Mouse (Mus musculus) small intestine, adult 2 months (tissue): ENCODE data around the gene Arfgef3. TPM values are rescaled to one million over a fixed set of nuclear protein-coding genes. Genes with fewer than 3 reads are reported as not detected.
"Not testable (repeated sequence)": the region's sequence is repeated elsewhere in the genome, so short reads cannot be mapped to it uniquely, and the experiment has no call there.

Source experiments
- H3K27ac ChIP-seq: fragments of 200-500 bp; 2 replicates; pipeline ENCODE4 v1.5.1; 2012; ENCODE audit warnings: low read depth, low read length, control low read depth, inconsistent platforms; ENCODE audit not compliant: insufficient read depth
- H3K27me3 ChIP-seq: fragments of 200-500 bp; 2 replicates; pipeline ENCODE4 v1.6.1; 2012; ENCODE audit warnings: mild to moderate bottlenecking, moderate library complexity, low read length, inconsistent platforms; ENCODE audit not compliant: control insufficient read depth, insufficient read depth
- H3K36me3 ChIP-seq: fragments of 200-500 bp; 2 replicates; pipeline ENCODE4 v1.6.1; 2012; ENCODE audit warnings: mild to moderate bottlenecking, low read length, control low read depth, inconsistent platforms; ENCODE audit not compliant: control insufficient read depth, insufficient read depth
- H3K4me1 ChIP-seq: fragments of 200-500 bp; 2 replicates; pipeline ENCODE4 v1.6.1; 2012; ENCODE audit warnings: low read length, inconsistent platforms, mixed read lengths; ENCODE audit not compliant: control insufficient read depth, insufficient read depth, insufficient read length
- H3K4me3 ChIP-seq: fragments of 200-500 bp; 2 replicates; pipeline ENCODE4 v1.5.1; 2012; ENCODE audit warnings: low read depth, mild to moderate bottlenecking, control low read depth, inconsistent platforms, low read length, moderate library complexity
- CTCF ChIP-seq: fragments of 200-500 bp; IDR thresholded peaks from 2 replicates; pipeline ENCODE4 v1.5.1; 2012; ENCODE audit warnings: low read depth, mild to moderate bottlenecking, control low read depth, inconsistent platforms, low read length, moderate library complexity, mixed read lengths; ENCODE audit not compliant: insufficient replicate concordance, insufficient read length; ENCODE audit errors: extremely low read depth
- POLR2A ChIP-seq: fragments of 200-500 bp; IDR thresholded peaks from 2 replicates; pipeline ENCODE4 v1.6.1; 2012; ENCODE audit warnings: low read depth, mild to moderate bottlenecking, control low read depth, inconsistent platforms, low read length, moderate library complexity
- WGBS: fragments of 180-500 bp; shearing (Covaris S2); methylation state at CpG from one replicate; pipeline ENCODE4 v1.1.7; 2018; 5-methylcytosine and 5-hydroxymethylcytosine counted together
- polyA plus RNA-seq: library from polyadenylated mRNA; depleted of rRNA; stranded (reverse); fragments of >200 nt; gene quantifications from 2 replicates; pipeline ENCODE4 v1.2.3, GENCODE M21; 2012

Arfgef3 gene
- polyA plus RNA-seq, 1 experiment: 2.0 TPM

GRCm38 (mm10) chr10:18602030-18602429 is 141.7 kb downstream of the Arfgef3 start:
- Histone ChIP-seq H3K27ac (no peak overlapping the region), H3K27me3 (no peaks in the 10 kb centered on the region), H3K36me3 (no peaks in the 10 kb centered on the region), H3K4me3 (no peak overlapping the region), H3K4me1 (peaks cover 4% of the 10 kb centered on the region; the same call in 1 of the 2 replicates)
- WGBS: 12% methylated on average over 4 of the region's 4 CpGs
- TF ChIP-seq CTCF (no peak), POLR2A (no peak)

- no peak overlapping the region for H3K27ac ChIP-seq
- WGBS: 54% methylated on average over 6 of the region's 6 CpGs
- H3K4me3 ChIP-seq: no peak overlapping the region
- H3K4me1 ChIP-seq: no peaks in the 10 kb centered on the region
- H3K27me3 ChIP-seq: no peaks in the 10 kb centered on the region
- peaks cover 3% of the 10 kb centered on the region; the same call in 1 of the 2 replicates for H3K36me3 ChIP-seq
- TF ChIP-seq POLR2A (no peak), CTCF (no peak)
These were observed 146.1 kb downstream of the Arfgef3 start for GRCm38 (mm10) chr10:18597601-18598000.

GRCm38 (mm10) chr10:18589455-18589854 is 154.3 kb downstream of the Arfgef3 start:
- H3K27me3 ChIP-seq: no peaks in the 10 kb centered on the region

GRCm38 (mm10) chr10:18584188-18584587 is 159.6 kb downstream of the Arfgef3 start:
- Histone ChIP-seq H3K36me3 (0 out of 2 replicates have a peak, but pooled peaks cover 2% of the 10 kb centered on the region), H3K27me3 (no peaks in the 10 kb centered on the region), H3K4me1 (no peaks in the 10 kb centered on the region), H3K27ac (no peak overlapping the region), H3K4me3 (no peak overlapping the region)
- no peak for TF ChIP-seq CTCF
- no peak for TF ChIP-seq POLR2A
- 56% methylated on average over 7 of the region's 7 CpGs for WGBS

More at GRCm38 (mm10) chr10:18589455-18589854, 154.3 kb downstream of the Arfgef3 start:
- Histone ChIP-seq H3K4me3 (no peak overlapping the region), H3K36me3 (0 out of 2 replicates have a peak, but pooled peaks cover 4% of the 10 kb centered on the region), H3K27ac (no peak overlapping the region), H3K4me1 (no peaks in the 10 kb centered on the region)
- no peak for TF ChIP-seq CTCF
- WGBS: 92% methylated on average over 5 of the region's 5 CpGs

- Histone ChIP-seq H3K36me3 (no peaks in the 10 kb centered on the region), H3K27me3 (no peaks in the 10 kb centered on the region), H3K4me3 (no peak overlapping the region), H3K27ac (no peak overlapping the region), H3K4me1 (no peaks in the 10 kb centered on the region)
- TF ChIP-seq POLR2A (no peak), CTCF (peak; percentile 58; the same call in 1 of the 2 replicates)
- whole genome bisulfite sequencing: 38% methylated on average over 2 of the region's 2 CpGs
These were observed 171.2 kb downstream of the Arfgef3 start for GRCm38 (mm10) chr10:18572581-18572980.

GRCm38 (mm10) chr10:18562940-18563339 is 180.8 kb downstream of the Arfgef3 start:
- Histone ChIP-seq H3K4me1 (no peaks in the 10 kb centered on the region), H3K27me3 (no peaks in the 10 kb centered on the region), H3K4me3 (no peak overlapping the region), H3K36me3 (no peaks in the 10 kb centered on the region), H3K27ac (no peak overlapping the region)
- TF ChIP-seq POLR2A: no peak
- no peak for TF ChIP-seq CTCF
- WGBS: 2% methylated on average over 4 of the region's 4 CpGs

- Histone ChIP-seq H3K27ac (no peak overlapping the region), H3K4me3 (no peak overlapping the region), H3K36me3 (no peaks in the 10 kb centered on the region), H3K4me1 (no peaks in the 10 kb centered on the region), H3K27me3 (no peaks in the 10 kb centered on the region)
- no peak for TF ChIP-seq CTCF
- TF ChIP-seq POLR2A: no peak
- WGBS: 54% methylated on average over 5 of the region's 5 CpGs
These were observed 182.3 kb downstream of the Arfgef3 start for GRCm38 (mm10) chr10:18561445-18561844.

- H3K27me3 ChIP-seq, H3K27ac ChIP-seq, H3K36me3 ChIP-seq, H3K4me1 ChIP-seq, H3K4me3 ChIP-seq: not testable (repeated sequence)
- WGBS: 84% methylated on average over 9 of the region's 9 CpGs
These were observed 184.7 kb downstream of the Arfgef3 start for GRCm38 (mm10) chr10:18559076-18559475.
